Mouse (Mus musculus): ENCODE measurements at regions not wholly inside any gene's neighbourhood (a gene's known extent, or its start where the extent isn't known, plus 50 kb on each side); places are given as distances from the start of the nearest gene placed in this dataset.
A peak's percentile ranks its signal among the peaks of the same experiment; 100 is the strongest.
"Not testable (repeated sequence)": the region's sequence is repeated elsewhere in the genome, so short reads cannot be mapped to it uniquely, and the experiment has no call there.

- no peak for DNase-seq
These were observed 497.2 kb downstream of the Pla2g4a start for GRCm38 (mm10) chr1:149463930-149464329.

- peak; percentile 11 to 32 for DNase-seq
These were observed 511.1 kb downstream of the Pla2g4a start for GRCm38 (mm10) chr1:149449801-149450493.

GRCm38 (mm10) chr1:149448516-149448915 lies 512.6 kb downstream of the Pla2g4a start:
- DNase-seq, result no peak

GRCm38 (mm10) chr1:149411009-149411408 lies 550.1 kb downstream of the Pla2g4a start:
- DNase-seq, result no peak

- no peak for DNase-seq
These were observed 555.7 kb downstream of the Pla2g4a start for GRCm38 (mm10) chr1:149405367-149405766.

GRCm38 (mm10) chr1:149388706-149389105 lies 572.4 kb downstream of the Pla2g4a start:
- peak; percentile 68 for DNase-seq

- DNase-seq, result no peak
These were observed 609.7 kb downstream of the Pla2g4a start for GRCm38 (mm10) chr1:149351338-149351907.

- no peak for DNase-seq
These were observed 613.7 kb downstream of the Pla2g4a start for GRCm38 (mm10) chr1:149347359-149347758.

- no peak for DNase-seq
These were observed 622.9 kb downstream of the Pla2g4a start for GRCm38 (mm10) chr1:149338158-149338557.

GRCm38 (mm10) chr1:149332239-149332638 lies 628.9 kb downstream of the Pla2g4a start:
- DNase-seq, result no peak

GRCm38 (mm10) chr1:149327171-149327570 lies 633.9 kb downstream of the Pla2g4a start:
- no peak for DNase-seq

- DNase-seq, result no peak
These were observed 638.0 kb downstream of the Pla2g4a start for GRCm38 (mm10) chr1:149323095-149323494.

- DNase-seq, result no peak
These were observed 671.4 kb downstream of the Pla2g4a start for GRCm38 (mm10) chr1:149289725-149290124.

GRCm38 (mm10) chr1:149274932-149275331 lies 686.2 kb downstream of the Pla2g4a start:
- DNase-seq, result no peak

- no peak for DNase-seq
These were observed 704.2 kb downstream of the Pla2g4a start for GRCm38 (mm10) chr1:149256866-149257265.

GRCm38 (mm10) chr1:149254141-149254540 lies 706.9 kb downstream of the Pla2g4a start:
- peak; percentile 10 to 19 for DNase-seq

- peak; percentile 55 to 67 for DNase-seq
These were observed 722.6 kb downstream of the Pla2g4a start for GRCm38 (mm10) chr1:149238329-149239015.

GRCm38 (mm10) chr1:149227170-149227569 lies 733.9 kb downstream of the Pla2g4a start:
- DNase-seq, result not testable (repeated sequence)

- DNase-seq, result no peak
These were observed 734.7 kb downstream of the Pla2g4a start for GRCm38 (mm10) chr1:149226400-149226799.

GRCm38 (mm10) chr1:149202631-149203030 lies 758.5 kb downstream of the Pla2g4a start:
- no peak for DNase-seq

GRCm38 (mm10) chr1:149199284-149199683 lies 761.8 kb downstream of the Pla2g4a start:
- DNase-seq, result no peak

- no peak for DNase-seq
These were observed 762.2 kb downstream of the Pla2g4a start for GRCm38 (mm10) chr1:149198854-149199253.

Measured in cerebellum, postnatal 36 days (tissue).